Mouse (Mus musculus) gastrocnemius, postnatal 4 days (tissue): ENCODE results near the gene Alk. TPM values are rescaled to one million over a fixed set of nuclear protein-coding genes. Genes with fewer than 3 reads are reported as not detected.

Experiments
- DNase-seq, 2 experiments: peaks; one replicate each; pipeline ENCODE4 v3.0.0; 2021 to 2022; ENCODE audit warnings: low spot score in 2 of 2, mixed read lengths in 2 of 2
- total RNA-seq, 2 experiments: library from RNA; stranded (reverse); gene quantifications; 2 replicates each; pipeline ENCODE4 v1.2.3; 2021

Alk gene
- total RNA-seq, 2 experiments from 2014 or later: 0.37 to 0.47 TPM

GRCm38 (mm10) chr17:71826603-71827002, 777.8 kb downstream of the Alk start:
- DNase-seq: no peak

DNA sequence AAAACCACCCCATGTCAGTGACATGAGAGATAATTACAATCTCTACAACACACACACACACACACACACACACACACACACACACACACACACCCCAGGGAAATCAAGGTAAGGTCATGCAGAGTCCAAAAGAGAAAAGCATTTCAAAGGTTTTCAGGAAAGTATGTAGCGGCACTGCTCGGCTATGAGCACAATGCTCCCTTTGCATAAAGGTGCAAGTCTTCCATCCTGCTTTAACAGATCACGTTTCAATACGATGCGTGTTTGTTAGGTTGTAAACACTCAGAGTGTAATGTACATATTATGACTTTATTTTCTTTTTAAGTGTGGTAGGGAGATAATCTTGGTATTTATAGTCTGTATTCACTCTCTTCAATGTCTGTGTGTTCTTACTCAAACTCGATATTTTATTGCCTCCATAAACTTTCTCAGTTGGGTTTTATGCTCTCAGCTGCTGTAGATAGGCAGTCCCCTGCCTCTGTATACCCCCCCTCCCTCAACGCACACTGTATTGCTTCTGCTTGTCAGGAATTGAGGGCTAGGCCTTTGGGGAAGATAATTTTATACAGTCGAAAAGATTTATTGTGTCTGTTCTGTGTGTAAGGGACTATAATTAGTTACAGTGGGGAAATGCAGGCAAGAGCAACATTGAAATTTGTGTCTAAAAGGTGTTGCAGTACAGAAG, 780.7 kb downstream of the Alk start:
- DNase-seq: no peak

Other genes starting within 250 kb of the Alk start
- 10 to 100 TPM; 30.8 to 37.3 TPM for gene Ypel5, start 231.8 kb upstream of the Alk start, total RNA-seq